8 mouse cellular contexts compared by ENCODE assay signal in the genomic region with DNA sequence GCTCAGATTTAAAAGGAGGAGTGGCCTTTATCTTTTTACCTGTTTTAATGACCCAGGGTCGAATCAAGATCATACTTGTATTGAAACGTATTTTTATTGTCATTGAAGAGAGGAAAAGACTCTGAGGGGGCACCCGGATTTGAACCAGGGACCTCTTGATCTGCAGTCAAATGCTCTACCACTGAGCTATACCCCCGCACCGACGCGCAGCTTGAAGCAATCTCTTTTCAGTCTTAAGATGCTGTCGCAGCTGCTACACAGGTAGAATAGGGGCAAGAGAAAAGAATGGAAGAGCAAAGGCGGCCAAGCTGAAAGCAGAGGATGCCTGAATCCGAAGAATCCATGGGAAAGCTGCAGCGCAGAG. TPM values are rescaled to one million over a fixed set of nuclear protein-coding genes. Genes with fewer than 3 reads are reported as not detected.
DNase-seq lines count a peak whose midpoint lies in the region; ATAC-seq and TF ChIP-seq lines count a peak whose summit lies in the region.

A gene (plus strand): TSS at position 219 of the 364 bp plus-strand sequence.

- H3K9me3 ChIP-seq in forebrain, embryonic 10.5 days = no peaks in the 10 kb centered on the region
- no peaks in the 10 kb centered on the region for H3K9me3 ChIP-seq in heart, embryonic 16.5 days (replicated peaks; ENCODE audit: control insufficient read depth, low read length)
- no peaks in the 10 kb centered on the region for H3K9me3 ChIP-seq in liver, embryonic 15.5 days (replicated peaks)
- H3K9me3 ChIP-seq in neural tube, embryonic 11.5 days (ENCODE audit: control insufficient read depth, low read length) = no peaks in the 10 kb centered on the region

- peak; percentile 92 for DNase-seq in forebrain, embryonic 10.5 days (ENCODE audit: extremely low spot score, low spot score)
- DNase-seq in kidney, postnatal 4 days = peak; percentile 91 to 92
- peak; percentile 89 for DNase-seq in neural tube, embryonic 11.5 days (ENCODE audit: low spot score)

- TF ChIP-seq POLR2A in testis, adult 2 months (IDR thresholded peaks at IDR 0.05; ENCODE audit: control insufficient read depth, low read depth, low read length) = no peak

- TF ChIP-seq CTCF in testis, adult 2 months (IDR thresholded peaks at IDR 0.05; ENCODE audit: control insufficient read depth, insufficient read depth, insufficient replicate concordance, low read depth, low read length) = no peak

- H3K36me3 ChIP-seq in forebrain, embryonic 10.5 days (replicated peaks) = 0 out of 2 replicates have a peak, but pooled peaks cover 2% of the 10 kb centered on the region
- no peaks in the 10 kb centered on the region for H3K36me3 ChIP-seq in heart, embryonic 16.5 days (ENCODE audit: control insufficient read depth, insufficient read depth)
- H3K36me3 ChIP-seq in liver, embryonic 15.5 days (replicated peaks) = no peaks in the 10 kb centered on the region
- no peaks in the 10 kb centered on the region for H3K36me3 ChIP-seq in neural tube, embryonic 11.5 days (ENCODE audit: control insufficient read depth, insufficient read depth, low read length)
- no peaks in the 10 kb centered on the region for H3K36me3 ChIP-seq in testis, adult 2 months (ENCODE audit: control insufficient read depth, insufficient read depth, low read length)

- WGBS in forebrain, embryonic 10.5 days = under 1% methylated on average over 11 of the region's 11 CpGs
- whole genome bisulfite sequencing in heart, embryonic 16.5 days = under 1% methylated on average over 11 of the region's 11 CpGs
- under 1% methylated on average over 11 of the region's 11 CpGs for WGBS in liver, embryonic 15.5 days (ENCODE audit: insufficient replicate concordance)
- under 1% methylated on average over 11 of the region's 11 CpGs for WGBS in neural tube, embryonic 11.5 days

- peak within 1 kb of the TSS; percentile 96 for H3K27ac ChIP-seq in brown adipose tissue, adult 24 weeks (replicated peaks; ENCODE audit: low read depth, low read length)
- H3K27ac ChIP-seq in forebrain, embryonic 10.5 days = peak within 1 kb of the TSS; percentile 95
- H3K27ac ChIP-seq in heart, embryonic 16.5 days (ENCODE audit: low read length) = peak within 1 kb of the TSS; percentile 97
- H3K27ac ChIP-seq in liver, embryonic 15.5 days (replicated peaks) = peak within 1 kb of the TSS; percentile 89
- peak within 1 kb of the TSS; percentile 79 for H3K27ac ChIP-seq in neural tube, embryonic 11.5 days (ENCODE audit: low read depth, low read length)
- peak within 1 kb of the TSS; percentile 90 for H3K27ac ChIP-seq in testis, adult 2 months (ENCODE audit: control insufficient read depth, insufficient read depth, low read depth, low read length)

- peak; percentile 37 for ATAC-seq in CD4-positive, CD25-positive, alpha-beta regulatory T cell, adult 4 months
- peak; percentile 14 for ATAC-seq in heart, embryonic 16.5 days (replicated peaks; ENCODE audit: extremely low read depth, insufficient read depth, low FRiP score)
- peak; percentile 25 for ATAC-seq in liver, embryonic 15.5 days (ENCODE audit: insufficient read depth)
- ATAC-seq in neural tube, embryonic 11.5 days (ENCODE audit: insufficient read depth, low FRiP score, low TSS enrichment) = peak; percentile 59

- H3K4me1 ChIP-seq in brown adipose tissue, adult 24 weeks (ENCODE audit: control insufficient read depth, insufficient read depth, insufficient read length, low read length) = peaks cover 12% of the 10 kb centered on the region
- peaks cover 39% of the 10 kb centered on the region for H3K4me1 ChIP-seq in forebrain, embryonic 10.5 days
- peaks cover 28% of the 10 kb centered on the region for H3K4me1 ChIP-seq in heart, embryonic 16.5 days (ENCODE audit: control insufficient read depth, insufficient read depth, low read length)
- H3K4me1 ChIP-seq in liver, embryonic 15.5 days (replicated peaks) = peaks cover 60% of the 10 kb centered on the region
- H3K4me1 ChIP-seq in neural tube, embryonic 11.5 days (ENCODE audit: control insufficient read depth, insufficient read depth, low read length) = peaks cover 14% of the 10 kb centered on the region
- peaks cover 35% of the 10 kb centered on the region for H3K4me1 ChIP-seq in testis, adult 2 months (ENCODE audit: control insufficient read depth, insufficient read depth, low read length)

- H3K9ac ChIP-seq in heart, embryonic 16.5 days (ENCODE audit: low read length) = peak within 1 kb of the TSS; percentile 94
- H3K9ac ChIP-seq in liver, embryonic 15.5 days = peak within 1 kb of the TSS; percentile 65
- H3K9ac ChIP-seq in neural tube, embryonic 11.5 days (ENCODE audit: low read length) = peak within 1 kb of the TSS; percentile 74

- H3K27me3 ChIP-seq in forebrain, embryonic 10.5 days (ENCODE audit: poor library complexity, severe bottlenecking) = no peaks in the 10 kb centered on the region
- no peaks in the 10 kb centered on the region for H3K27me3 ChIP-seq in heart, embryonic 16.5 days (ENCODE audit: control insufficient read depth, insufficient read depth, low read length)
- H3K27me3 ChIP-seq in liver, embryonic 15.5 days = peaks cover 28% of the 10 kb centered on the region
- no peaks in the 10 kb centered on the region for H3K27me3 ChIP-seq in neural tube, embryonic 11.5 days (ENCODE audit: control insufficient read depth, insufficient read depth, low read length)
- 0 out of 2 replicates have a peak, but pooled peaks cover 3% of the 10 kb centered on the region for H3K27me3 ChIP-seq in testis, adult 2 months (ENCODE audit: control insufficient read depth, insufficient read depth, low read length)

- peak within 1 kb of the TSS; percentile 99 for H3K4me3 ChIP-seq in brown adipose tissue, adult 24 weeks (ENCODE audit: insufficient read depth, low read depth, low read length)
- peak within 1 kb of the TSS; percentile 88 for H3K4me3 ChIP-seq in forebrain, embryonic 10.5 days
- H3K4me3 ChIP-seq in heart, embryonic 16.5 days (ENCODE audit: low read length) = peak within 1 kb of the TSS; percentile 84
- peak within 1 kb of the TSS; percentile 71 for H3K4me3 ChIP-seq in liver, embryonic 15.5 days (replicated peaks)
- H3K4me3 ChIP-seq in neural tube, embryonic 11.5 days (ENCODE audit: low read depth, low read length) = peak within 1 kb of the TSS; percentile 80
- peak within 1 kb of the TSS; percentile 89 for H3K4me3 ChIP-seq in testis, adult 2 months (ENCODE audit: control insufficient read depth, low read depth, low read length)

- peak within 1 kb of the TSS; percentile 94 for H3K4me2 ChIP-seq in heart, embryonic 16.5 days (ENCODE audit: low read depth, low read length)
- H3K4me2 ChIP-seq in liver, embryonic 15.5 days = peak within 1 kb of the TSS; percentile 92
- H3K4me2 ChIP-seq in neural tube, embryonic 11.5 days (ENCODE audit: low read depth) = peak within 1 kb of the TSS; percentile 67

RNA-seq across cellular contexts. Expression of the gene that starts here (rescaled TPM):
- polyA plus RNA-seq in CD4-positive, CD25-positive, alpha-beta regulatory T cell, adult 4 months (2017; shearing (Covaris generic)) = 10 to 100 TPM; 46.4 to 49.9 TPM
- polyA plus RNA-seq in brown adipose tissue, adult 24 weeks (2012; ENCODE audit: insufficient read depth, insufficient read length, missing spikeins) = 56.3 and 58.1 TPM in 2 replicates
- 85.5 and 87.3 TPM in 2 replicates for polyA plus RNA-seq in forebrain, embryonic 10.5 days (2016; fragmentation: Nextera tagmentation; extraction: Ambion mirVana)
- 52.9 and 59.0 TPM in 2 replicates for polyA plus RNA-seq in heart, embryonic 16.5 days (2015; fragmentation: Nextera tagmentation; extraction: Ambion mirVana)
- 31.4 and 36.7 TPM in 2 replicates for polyA plus RNA-seq in liver, embryonic 15.5 days (2015; fragmentation: Nextera tagmentation; extraction: Ambion mirVana)
- polyA plus RNA-seq in neural tube, embryonic 11.5 days (2014; fragmentation: Nextera tagmentation; extraction: Ambion mirVana) = 68.8 and 73.1 TPM in 2 replicates
- polyA plus RNA-seq in testis, adult 2 months (2012; rRNA removed) = 21.4 and 23.1 TPM in 2 replicates

Comparison
In these comparisons a context has a peak if more than half of its experiments do, and no peak if none do; other contexts are left out.
1. Peak in every context shown above with its lines: DNase-seq, ATAC-seq, H3K4me3 ChIP-seq and H3K27ac ChIP-seq.